Mouse (Mus musculus) CH12.LX (cell line): ENCODE data around the gene Slain1.

ENCODE experiments used
- CTCF ChIP-seq, 2 experiments: IDR thresholded peaks in 1 of 2; conservative IDR thresholded peaks in 1 of 2; 2 replicates each; pipeline ENCODE4 v1.5.1; 2011 to 2012; ENCODE audit warnings: low read depth in 2 of 2, low read length in 2 of 2, improper control_type of control experiment in 1 of 2, inconsistent platforms in 1 of 2, mild to moderate bottlenecking in 1 of 2, moderate library complexity in 1 of 2
- KAT2A ChIP-seq: IDR thresholded peaks from 2 replicates; pipeline ENCODE4 v1.6.1; 2012; ENCODE audit warnings: low read length, improper control_type of control experiment, inconsistent platforms; ENCODE audit not compliant: insufficient replicate concordance
- MAFK ChIP-seq: IDR thresholded peaks from 2 replicates; pipeline ENCODE4 v1.6.1; 2011; ENCODE audit warnings: low read length, improper control_type of control experiment; ENCODE audit not compliant: insufficient replicate concordance
- POLR2A ChIP-seq: IDR thresholded peaks from 2 replicates; pipeline ENCODE4 v1.6.1; 2011; ENCODE audit warnings: low read depth, mild to moderate bottlenecking, improper control_type of control experiment, low read length
- POLR2AphosphoS2 ChIP-seq: IDR thresholded peaks from 2 replicates; pipeline ENCODE4 v1.6.1; 2011; ENCODE audit warnings: low read depth, low read length, improper control_type of control experiment
- ZC3H11A ChIP-seq: IDR thresholded peaks from 2 replicates; pipeline ENCODE4 v1.6.1; 2012; ENCODE audit warnings: low read depth, mild to moderate bottlenecking, inconsistent platforms, low read length, improper control_type of control experiment

GRCm38 (mm10) chr14:103679395-103680217 is 29.6 kb downstream of the Slain1 start:
- TF ChIP-seq CTCF (conservative IDR thresholded peaks at IDR 0.05 in 1 of 2, IDR thresholded peaks at IDR 0.05 in 1 of 2; ENCODE audit: low read depth in 2 of 2, low read length in 2 of 2) (no peak), KAT2A (no peak), POLR2AphosphoS2 (no peak), POLR2A (no peak), ZC3H11A (no peak), MAFK (no peak)
